In genomic region chr6:52216691-52217458, GRCm38 (mm10) we compare ENCODE assay signal across 8 mouse cellular contexts. TPM values are rescaled to one million over a fixed set of nuclear protein-coding genes. Genes with fewer than 3 reads are reported as not detected.
A peak's percentile ranks its signal among the peaks of the same experiment; 100 is the strongest.
DNase-seq lines count a peak whose midpoint lies in the region; ATAC-seq and TF ChIP-seq lines count a peak whose summit lies in the region.

No protein-coding gene starts in this region.

- H3K9ac ChIP-seq in ES-E14 (ENCODE audit: insufficient read depth, low read depth, low read length, poor library complexity, severe bottlenecking), result no peak overlapping the region
- peak overlapping the region; percentile 94 for H3K9ac ChIP-seq in limb, embryonic 12.5 days (replicated peaks)

- no peaks in the 10 kb centered on the region for H3K9me3 ChIP-seq in ES-E14 (ENCODE audit: control insufficient read depth, insufficient read depth, low read depth, low read length)
- H3K9me3 ChIP-seq in limb, embryonic 12.5 days, result no peaks in the 10 kb centered on the region

- under 1% methylated on average over 60 of the region's 60 CpGs for WGBS in limb, embryonic 12.5 days
- 3% methylated on average over 60 of the region's 60 CpGs for WGBS in small intestine, adult 2 months

- H3K27ac ChIP-seq in ES-E14 (ENCODE audit: insufficient read depth, low read depth, low read length, poor library complexity, severe bottlenecking), result no peak overlapping the region
- peak overlapping the region; percentile 99 for H3K27ac ChIP-seq in limb, embryonic 12.5 days
- no peak overlapping the region for H3K27ac ChIP-seq in small intestine, adult 2 months (ENCODE audit: insufficient read depth, low read depth, low read length)

- peaks cover 0 to 5% of the 10 kb centered on the region in 2 experiments; a peak in 1 of 4 replicates for H3K4me1 ChIP-seq in ES-E14 (ENCODE audit: control insufficient read depth in 2 of 2, insufficient read depth in 2 of 2, low read length in 2 of 2, poor library complexity in 1 of 2)
- peaks cover 68% of the 10 kb centered on the region for H3K4me1 ChIP-seq in limb, embryonic 12.5 days (replicated peaks)
- peaks cover 16% of the 10 kb centered on the region for H3K4me1 ChIP-seq in small intestine, adult 2 months (ENCODE audit: control insufficient read depth, insufficient read depth, insufficient read length, low read length)

- H3K36me3 ChIP-seq in C2C12 (ENCODE audit: control insufficient read depth, insufficient read depth) (no peaks in the 10 kb centered on the region), ES-E14 (ENCODE audit: control insufficient read depth, insufficient read depth, low read length, poor library complexity, severe bottlenecking) (no peaks in the 10 kb centered on the region)
- no peaks in the 10 kb centered on the region for H3K36me3 ChIP-seq in limb, embryonic 12.5 days
- no peaks in the 10 kb centered on the region for H3K36me3 ChIP-seq in small intestine, adult 2 months (ENCODE audit: control insufficient read depth, insufficient read depth, low read length)

- no peak for TF ChIP-seq CTCF in C2C12 (IDR thresholded peaks at IDR 0.05; ENCODE audit: control insufficient read depth, insufficient read depth, insufficient read length)
- TF ChIP-seq CTCF in small intestine, adult 2 months (IDR thresholded peaks at IDR 0.05; ENCODE audit: extremely low read depth, insufficient read length, insufficient replicate concordance, low read depth, low read length), result no peak

- peaks cover 58% of the 10 kb centered on the region for H3K79me2 ChIP-seq in C2C12 (ENCODE audit: control insufficient read depth, insufficient read depth)

- H3K79me3 ChIP-seq in C2C12 (ENCODE audit: low read depth), result peaks cover 19% of the 10 kb centered on the region

- ATAC-seq in limb, embryonic 12.5 days (ENCODE audit: insufficient number of reproducible peaks, insufficient read depth, low FRiP score, low TSS enrichment, low read depth), result no peak

- peak overlapping the region; percentile 80 for H3ac ChIP-seq in C2C12 (ENCODE audit: control insufficient read depth, insufficient read length, low read depth)

- no peaks in the 10 kb centered on the region for H3K27me3 ChIP-seq in C2C12 (ENCODE audit: control insufficient read depth, insufficient read depth, insufficient read length)
- H3K27me3 ChIP-seq in limb, embryonic 12.5 days, result peaks cover 6% of the 10 kb centered on the region
- peaks cover 88% of the 10 kb centered on the region for H3K27me3 ChIP-seq in small intestine, adult 2 months (ENCODE audit: control insufficient read depth, insufficient read depth, low read length)

- H3K4me3 ChIP-seq in C2C12 (ENCODE audit: insufficient read depth, poor library complexity, severe bottlenecking) (peak overlapping the region; percentile 57), ES-E14 (ENCODE audit: insufficient read depth in 1 of 2, low read depth in 1 of 2, low read length in 2 of 2, poor library complexity in 1 of 2, severe bottlenecking in 1 of 2) (peak overlapping the region; percentile 49 to 51)
- H3K4me3 ChIP-seq in limb, embryonic 12.5 days (replicated peaks), result peak overlapping the region; percentile 89
- H3K4me3 ChIP-seq in small intestine, adult 2 months (ENCODE audit: low read depth, low read length), result peak overlapping the region; percentile 56

- no peak for DNase-seq in ES-E14 (ENCODE audit: low read depth, low spot score)
- peak; percentile 27 to 50 for DNase-seq in gastrocnemius, postnatal 4 days (ENCODE audit: low spot score in 2 of 2)
- DNase-seq in layer of hippocampus, adult 9-10 months (ENCODE audit: low spot score), result no peak
- no peak for DNase-seq in frontal cortex, postnatal 10 days (ENCODE audit: low spot score in 2 of 2)
- no peak for DNase-seq in frontal cortex, postnatal 36 days (ENCODE audit: low spot score in 2 of 2)

- H3K4me2 ChIP-seq in limb, embryonic 12.5 days, result peak overlapping the region; percentile 96

- in situ Hi-C loops in ES-E14 (cut with MboI; ENCODE audit: low sequenced_read_pairs in 2 of 2, unreplicated experiment in 2 of 2), result loop anchor here (5.0 to 25.0 kb wide), 2 partner anchors 605 to 1045 kb away; no protein-coding TSS in a partner anchor

- TF ChIP-seq POLR2A in small intestine, adult 2 months (IDR thresholded peaks at IDR 0.05; ENCODE audit: low read depth, low read length), result no peak

TF ChIP-seq in C2C12, 6 proteins besides CTCF, POLR2A, EP300 and RAD21:
- TF ChIP-seq USF1 (IDR thresholded peaks at IDR 0.05; ENCODE audit: low read depth) (no peak), MAX (IDR thresholded peaks at IDR 0.05) (no peak), CEBPB (IDR thresholded peaks at IDR 0.05; ENCODE audit: low read depth) (no peak), MYOD1 (IDR thresholded peaks at IDR 0.05; ENCODE audit: control insufficient read depth, insufficient read length, low read depth) (no peak)
TF ChIP-seq in C2C12: peak in this region for 0.

TF ChIP-seq in ES-E14, 5 proteins besides CTCF, POLR2A, EP300 and RAD21:
- TF ChIP-seq ZNF384 (IDR thresholded peaks at IDR 0.05; ENCODE audit: low read depth, low read length) (no peak), HCFC1 (IDR thresholded peaks at IDR 0.05; ENCODE audit: borderline replicate concordance, insufficient read depth, low read length) (no peak), MAFK (IDR thresholded peaks at IDR 0.05; ENCODE audit: insufficient read depth, low read depth, low read length) (no peak), CHD2 (IDR thresholded peaks at IDR 0.05; ENCODE audit: low read depth, low read length) (no peak)

RNA-seq across cellular contexts. Expression of gene Gm28308, which starts 3.7 kb away (rescaled TPM):
- 0.75 TPM for polyA plus RNA-seq in C2C12 (2012; fragmentation: generic; extraction: Trizol)
- total RNA-seq in ES-E14 (2012; rRNA removed), result 0.31 TPM in 1 of 2 replicates, not detected in the other
- under 1 TPM in 1 of 2 experiments, not detected in 1; 0.73 TPM for total RNA-seq in gastrocnemius, postnatal 4 days (2021)
- polyA plus RNA-seq in limb, embryonic 12.5 days (2016; fragmentation: Nextera tagmentation; extraction: Ambion mirVana), result 2.1 TPM in 1 of 2 replicates, not detected in the other
- polyA plus RNA-seq in small intestine, adult 2 months (2012; rRNA removed), result 0.58 TPM in 1 of 2 replicates, not detected in the other

RNA-seq across cellular contexts. Expression of gene Hoxa3, which starts 3.7 kb away (rescaled TPM):
- polyA plus RNA-seq in C2C12 (2012; fragmentation: generic; extraction: Trizol), result 0.67 TPM
- 0.27 TPM in 1 of 2 replicates, not detected in the other for total RNA-seq in ES-E14 (2012; rRNA removed)
- total RNA-seq in gastrocnemius, postnatal 4 days (2021), result 1 to 10 TPM; 3.2 to 4.1 TPM
- 7.7 and 7.9 TPM in 2 replicates for polyA plus RNA-seq in limb, embryonic 12.5 days (2016; fragmentation: Nextera tagmentation; extraction: Ambion mirVana)
- polyA plus RNA-seq in small intestine, adult 2 months (2012; rRNA removed), result 3.5 and 5.0 TPM in 2 replicates

RNA-seq across cellular contexts. Expression of gene Hoxa7, which starts 4.8 kb away (rescaled TPM):
- polyA plus RNA-seq in C2C12 (2012; fragmentation: generic; extraction: Trizol), result 7.5 TPM
- total RNA-seq in ES-E14 (2012; rRNA removed), result 0.42 and 0.89 TPM in 2 replicates
- total RNA-seq in gastrocnemius, postnatal 4 days (2021), result 10 to 100 TPM; 11.2 to 12.5 TPM
- polyA plus RNA-seq in limb, embryonic 12.5 days (2016; fragmentation: Nextera tagmentation; extraction: Ambion mirVana), result 11.7 and 13.8 TPM in 2 replicates
- 0.04 and 2.5 TPM in 2 replicates for polyA plus RNA-seq in small intestine, adult 2 months (2012; rRNA removed)

RNA-seq across cellular contexts. Expression of gene Hoxa6, which starts 8.4 kb away (rescaled TPM):
- 0.96 TPM for polyA plus RNA-seq in C2C12 (2012; fragmentation: generic; extraction: Trizol)
- total RNA-seq in ES-E14 (2012; rRNA removed), result not detected in 2 replicates
- 1 to 10 TPM; 3.0 to 3.5 TPM for total RNA-seq in gastrocnemius, postnatal 4 days (2021)
- polyA plus RNA-seq in limb, embryonic 12.5 days (2016; fragmentation: Nextera tagmentation; extraction: Ambion mirVana), result 3.1 and 4.1 TPM in 2 replicates
- 0.15 and 0.52 TPM in 2 replicates for polyA plus RNA-seq in small intestine, adult 2 months (2012; rRNA removed)

RNA-seq across cellular contexts. Expression of gene Hoxa5, which starts 12.5 kb away (rescaled TPM):
- polyA plus RNA-seq in C2C12 (2012; fragmentation: generic; extraction: Trizol), result 1.5 TPM
- total RNA-seq in ES-E14 (2012; rRNA removed), result 0.49 TPM in 1 of 2 replicates, not detected in the other
- 1 to 10 TPM; 4.4 to 5.1 TPM for total RNA-seq in gastrocnemius, postnatal 4 days (2021)
- 8.2 and 9.2 TPM in 2 replicates for polyA plus RNA-seq in limb, embryonic 12.5 days (2016; fragmentation: Nextera tagmentation; extraction: Ambion mirVana)
- polyA plus RNA-seq in small intestine, adult 2 months (2012; rRNA removed), result 3.5 and 4.7 TPM in 2 replicates

Comparison
In these comparisons a context has a peak if more than half of its experiments do, and no peak if none do; other contexts are left out.
1. DNase-seq: peak in gastrocnemius, postnatal 4 days (2 of 2); none in ES-E14 (single experiment), layer of hippocampus, adult 9-10 months (single experiment), frontal cortex, postnatal 10 days (0 of 2) and frontal cortex, postnatal 36 days (0 of 2).
2. Peak in every context shown above with its lines, with median percentiles within 50 percentile points of each other: H3K4me3 ChIP-seq.